Mouse (Mus musculus): ENCODE measurements around the gene Paqr9. TPM values are rescaled to one million over a fixed set of nuclear protein-coding genes. Genes with fewer than 3 reads are reported as not detected.

The Paqr9 gene
- polyA plus RNA-seq, 1 experiment: 0.30 TPM

DNA sequence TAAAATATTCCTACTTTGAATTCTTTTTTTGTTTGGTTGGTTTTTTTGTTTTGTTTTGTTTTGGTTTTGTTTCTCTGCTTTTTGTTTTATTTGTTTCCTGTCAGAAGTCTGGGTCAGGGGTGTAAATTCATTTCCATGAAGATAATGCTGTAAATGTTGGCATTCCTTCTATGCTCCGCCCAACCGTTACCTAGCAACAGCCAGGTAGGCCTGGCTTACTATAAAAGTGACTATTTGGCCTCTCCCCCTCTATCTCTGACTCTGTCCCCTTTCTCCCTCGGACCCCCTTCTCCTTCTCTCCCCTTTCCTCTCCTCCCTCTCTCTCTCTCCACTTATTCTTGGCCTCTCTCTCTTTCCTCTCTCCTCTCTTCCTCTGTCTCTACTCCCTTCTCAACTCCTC, 56.5 kb downstream of the Paqr9 start:
- TF ChIP-seq EP300 (IDR thresholded peaks at IDR 0.05; ENCODE audit: insufficient read depth, low read depth, low read length): no peak
- TF ChIP-seq CTCF (IDR thresholded peaks at IDR 0.05; ENCODE audit: low read depth, low read length): no peak
- no peak for TF ChIP-seq POLR2A (IDR thresholded peaks at IDR 0.05; ENCODE audit: insufficient read depth, low read length)
- no peaks in the 10 kb centered on the region for H3K36me3 ChIP-seq (ENCODE audit: control insufficient read depth, insufficient read depth, low read length, poor library complexity, severe bottlenecking)
- H3K27me3 ChIP-seq (ENCODE audit: control insufficient read depth, insufficient read depth, low read length, poor library complexity, severe bottlenecking): no peaks in the 10 kb centered on the region
- H3K27ac ChIP-seq (ENCODE audit: insufficient read depth, low read length): no peak overlapping the region
- no peak overlapping the region for H3K4me3 ChIP-seq (ENCODE audit: low read depth, low read length)
- H3K9ac ChIP-seq (ENCODE audit: low read depth, poor library complexity, severe bottlenecking): no peak overlapping the region
- H3K4me1 ChIP-seq (ENCODE audit: control insufficient read depth, insufficient read depth, low read length): peaks cover 5% of the 10 kb centered on the region
- no peaks in the 10 kb centered on the region for H3K9me3 ChIP-seq (replicated peaks; ENCODE audit: control insufficient read depth, insufficient read depth, low read length, poor library complexity, severe bottlenecking)

Other genes with a start within 250 kb of the Paqr9 start
- gene Chst2, start 152.9 kb upstream of the Paqr9 start, polyA plus RNA-seq (2011; ENCODE audit: insufficient read depth, insufficient read length, low read depth, missing spikeins): 0.46 and 0.48 TPM in 2 replicates
- 173 and 190 TPM in 2 replicates for gene U2surp, start 47.7 kb upstream of the Paqr9 start, polyA plus RNA-seq (2011; ENCODE audit: insufficient read depth, insufficient read length, low read depth, missing spikeins)
- 8.9 and 9.8 TPM in 2 replicates for gene Pcolce2, start 77.9 kb downstream of the Paqr9 start, polyA plus RNA-seq (2011; ENCODE audit: insufficient read depth, insufficient read length, low read depth, missing spikeins)
- gene Trpc1, start 190.7 kb downstream of the Paqr9 start, polyA plus RNA-seq (2011; ENCODE audit: insufficient read depth, insufficient read length, low read depth, missing spikeins): 4.9 and 6.2 TPM in 2 replicates